Mouse (Mus musculus): ENCODE results near the gene Reln. TPM values are rescaled to one million over a fixed set of nuclear protein-coding genes. Genes with fewer than 3 reads are reported as not detected.

Reln gene
- polyA plus RNA-seq (2015; fragmentation: Nextera tagmentation; extraction: Ambion mirVana) = 5.1 and 6.0 TPM in 2 replicates

DNA sequence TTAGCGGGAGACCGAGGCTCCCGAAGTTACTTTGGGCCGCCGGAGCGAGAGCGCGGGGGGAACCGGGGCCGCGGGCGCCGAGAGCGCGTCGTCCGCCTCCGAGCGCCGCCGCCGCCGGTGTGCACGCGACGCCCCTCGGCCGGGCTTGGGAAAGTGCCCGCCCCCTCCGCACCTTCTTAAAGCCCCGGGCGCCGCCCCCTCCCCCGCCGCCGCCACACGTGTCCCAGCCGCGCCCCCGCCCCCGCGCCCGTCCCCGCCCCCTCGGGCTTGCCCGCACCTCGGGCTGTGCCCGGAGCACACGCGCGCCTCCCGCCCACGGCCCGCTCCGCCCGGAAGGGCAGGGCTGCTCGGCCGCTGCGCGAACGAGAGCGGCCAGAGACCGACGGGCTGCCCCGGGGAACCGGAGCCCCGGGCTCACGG lies at the start of gene Reln:
Gene Reln (minus strand): TSS at position 147 of the 420 bp plus-strand sequence.
- Histone ChIP-seq H3K4me3 (replicated peaks) (peak within 1 kb of the TSS; percentile 50), H3K9me3 (replicated peaks) (no peaks in the 10 kb centered on the region), H3K4me2 (replicated peaks) (peak within 1 kb of the TSS; percentile 95), H3K27me3 (peaks cover 88% of the 10 kb centered on the region), H3K27ac (replicated peaks) (no peak within 1 kb of the TSS), H3K36me3 (no peaks in the 10 kb centered on the region), H3K9ac (0 out of 2 replicates have a peak within 1 kb of the TSS, but pooled peaks have one; percentile 23), H3K4me1 (peaks cover 22% of the 10 kb centered on the region)
- WGBS = 0% methylated on average over 52 of the region's 68 CpGs
- peak; percentile 73 for ATAC-seq (ENCODE audit: insufficient number of reproducible peaks, low FRiP score, low TSS enrichment, low read depth)

DNA sequence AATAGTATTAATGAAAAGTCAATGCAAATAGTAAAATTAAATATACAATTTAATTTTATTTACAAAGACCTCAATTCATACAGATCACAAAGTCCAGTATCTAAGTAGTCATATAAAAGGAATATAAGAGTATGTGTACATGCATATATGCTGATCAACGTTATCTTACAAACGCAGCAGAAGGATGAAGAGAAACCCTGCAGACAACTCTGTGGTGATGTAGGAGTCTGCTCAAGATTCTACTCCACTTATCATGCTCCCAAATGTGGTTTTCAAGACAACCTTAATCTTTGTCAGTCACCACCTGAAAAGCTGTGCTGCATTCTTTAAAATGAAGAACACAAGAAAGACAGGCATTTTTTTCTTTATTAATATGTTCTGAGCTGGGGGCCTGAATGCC lies 44.0 kb upstream of the Reln start:
- Histone ChIP-seq H3K4me3 (replicated peaks) (no peak overlapping the region), H3K27me3 (no peaks in the 10 kb centered on the region), H3K9ac (no peak overlapping the region), H3K27ac (replicated peaks) (no peak overlapping the region), H3K4me2 (replicated peaks) (no peak overlapping the region), H3K4me1 (no peaks in the 10 kb centered on the region), H3K9me3 (replicated peaks) (no peaks in the 10 kb centered on the region), H3K36me3 (no peaks in the 10 kb centered on the region)
- no peak for ATAC-seq (ENCODE audit: insufficient number of reproducible peaks, low FRiP score, low TSS enrichment, low read depth)
- WGBS = 81% methylated on average over 2 of the region's 2 CpGs

DNA sequence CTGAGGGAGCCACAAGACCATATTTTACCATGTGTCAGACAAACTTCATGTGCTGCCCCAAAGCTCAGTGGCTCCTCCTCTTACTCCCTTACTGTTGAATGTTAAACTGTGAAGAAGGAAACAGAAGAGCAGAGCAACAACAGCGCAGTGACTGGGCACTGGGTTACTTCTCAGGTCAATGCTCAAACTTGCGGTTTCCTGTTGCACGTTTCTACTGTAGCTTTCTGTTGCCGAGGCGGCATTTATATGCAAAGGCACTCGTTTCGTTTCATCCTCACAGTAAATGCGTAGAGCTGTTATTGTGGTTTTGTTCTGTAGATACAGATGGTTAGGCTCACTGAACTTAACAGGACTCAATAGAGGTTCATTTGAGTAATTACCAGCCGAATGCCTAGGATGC lies 16.0 kb upstream of the Reln start:
- no peak overlapping the region for H3K9ac ChIP-seq

DNA sequence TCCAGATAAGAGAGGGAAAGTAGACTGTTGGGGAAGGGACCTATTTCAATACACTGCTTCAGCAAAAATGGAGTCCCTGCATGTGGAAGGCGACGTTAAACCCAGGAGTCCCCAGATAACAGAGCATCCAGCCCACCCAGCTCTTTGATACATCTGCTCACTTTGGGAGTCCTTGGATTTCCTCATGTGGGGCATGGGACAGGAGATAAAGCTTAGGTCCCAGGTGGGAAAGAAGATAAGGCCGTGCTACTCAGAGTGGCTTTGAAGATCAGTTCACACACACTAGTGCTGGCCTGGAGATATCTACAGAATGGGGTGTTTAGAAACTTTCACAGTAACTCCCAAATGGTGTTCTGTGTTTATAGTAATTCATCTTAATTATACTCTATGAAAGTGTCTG lies 3.9 kb upstream of the Reln start:
- H3K27ac ChIP-seq (replicated peaks) = no peak overlapping the region
- peaks cover 20% of the 10 kb centered on the region for H3K4me1 ChIP-seq
- no peaks in the 10 kb centered on the region for H3K36me3 ChIP-seq
- H3K9me3 ChIP-seq (replicated peaks) = no peaks in the 10 kb centered on the region
- 78% methylated on average over 3 of the region's 3 CpGs for WGBS
- H3K27me3 ChIP-seq = peaks cover 60% of the 10 kb centered on the region
- no peak overlapping the region for H3K9ac ChIP-seq
- no peak for ATAC-seq (ENCODE audit: insufficient number of reproducible peaks, low FRiP score, low TSS enrichment, low read depth)
- no peak overlapping the region for H3K4me3 ChIP-seq (replicated peaks)
- H3K4me2 ChIP-seq (replicated peaks) = no peak overlapping the region

More for the DNA sequence above, 16.0 kb upstream of the Reln start:
- Histone ChIP-seq H3K36me3 (no peaks in the 10 kb centered on the region), H3K27me3 (no peaks in the 10 kb centered on the region), H3K4me3 (replicated peaks) (no peak overlapping the region), H3K9me3 (replicated peaks) (no peaks in the 10 kb centered on the region), H3K4me2 (replicated peaks) (no peak overlapping the region), H3K4me1 (no peaks in the 10 kb centered on the region), H3K27ac (replicated peaks) (no peak overlapping the region)
- 66% methylated on average over 9 of the region's 9 CpGs for WGBS
- no peak for ATAC-seq (ENCODE audit: insufficient number of reproducible peaks, low FRiP score, low TSS enrichment, low read depth)

DNA sequence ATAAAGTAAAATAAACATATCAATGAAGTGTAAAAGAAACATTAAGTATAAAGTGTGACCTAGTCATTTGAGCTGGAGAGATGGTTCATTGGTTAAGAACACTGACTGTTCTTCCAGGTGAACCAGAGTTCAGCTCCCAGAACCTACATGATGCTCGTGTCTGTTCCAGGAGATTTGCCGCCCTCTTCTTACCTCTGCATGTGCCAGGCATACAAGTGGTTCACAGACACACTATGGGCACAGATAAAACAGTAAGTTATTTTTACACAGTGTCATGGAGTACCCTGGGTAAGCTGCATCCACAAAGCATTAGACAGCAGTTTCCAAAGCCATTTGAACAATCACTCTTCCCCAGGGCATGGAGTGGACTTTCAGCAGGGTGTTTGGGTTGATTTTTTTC lies 3.2 kb upstream of the Reln start:
- H3K27me3 ChIP-seq = peaks cover 65% of the 10 kb centered on the region
- peaks cover 22% of the 10 kb centered on the region for H3K4me1 ChIP-seq
- no peak overlapping the region for H3K4me3 ChIP-seq (replicated peaks)
- WGBS = 85% methylated on average over 2 of the region's 2 CpGs
- no peak overlapping the region for H3K4me2 ChIP-seq (replicated peaks)
- no peak overlapping the region for H3K9ac ChIP-seq
- H3K36me3 ChIP-seq = no peaks in the 10 kb centered on the region
- H3K27ac ChIP-seq (replicated peaks) = no peak overlapping the region
- no peak for ATAC-seq (ENCODE audit: insufficient number of reproducible peaks, low FRiP score, low TSS enrichment, low read depth)
- no peaks in the 10 kb centered on the region for H3K9me3 ChIP-seq (replicated peaks)

DNA sequence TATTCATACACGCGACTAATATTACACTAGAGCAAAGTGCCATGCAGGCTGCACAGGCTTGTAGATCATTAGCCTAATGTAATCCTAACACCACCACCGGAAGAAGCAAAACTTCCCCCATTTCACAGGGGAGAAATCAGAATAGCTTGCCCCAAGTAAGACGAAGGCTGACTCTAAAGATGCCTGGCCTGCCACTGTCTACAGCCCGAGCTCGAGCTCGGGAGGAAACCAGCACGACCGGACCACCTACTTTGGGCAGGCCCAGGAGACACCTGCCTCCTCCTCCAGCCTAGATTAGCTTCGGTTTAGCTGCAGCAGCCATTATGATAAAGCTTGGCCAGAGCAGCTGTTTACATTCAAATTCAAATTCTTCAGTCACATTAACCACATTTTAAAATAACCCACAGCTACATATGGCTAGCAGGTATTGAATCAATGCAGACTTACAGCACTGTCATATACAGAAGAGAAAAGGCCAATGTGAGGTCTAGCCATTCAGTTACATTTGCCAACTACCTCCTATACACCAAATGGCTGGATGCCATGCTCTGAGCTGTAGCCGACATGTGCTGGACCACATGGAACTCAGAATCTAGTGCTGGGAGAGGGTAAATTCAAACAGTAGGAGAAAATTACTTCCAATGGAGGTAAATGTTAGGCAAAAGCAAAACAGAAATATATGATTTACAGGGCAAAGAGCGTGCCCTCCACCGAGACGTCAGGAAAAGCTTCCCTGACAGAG lies 1.6 kb upstream of the Reln start:
- no peak overlapping the region for H3K4me2 ChIP-seq (replicated peaks)
- 23% methylated on average over 14 of the region's 14 CpGs for WGBS
- no peaks in the 10 kb centered on the region for H3K9me3 ChIP-seq (replicated peaks)
- no peak overlapping the region for H3K27ac ChIP-seq (replicated peaks)
- no peak overlapping the region for H3K9ac ChIP-seq
- peaks cover 22% of the 10 kb centered on the region for H3K4me1 ChIP-seq
- no peaks in the 10 kb centered on the region for H3K36me3 ChIP-seq
- ATAC-seq (ENCODE audit: insufficient number of reproducible peaks, low FRiP score, low TSS enrichment, low read depth) = no peak
- H3K27me3 ChIP-seq = peaks cover 79% of the 10 kb centered on the region
- no peak overlapping the region for H3K4me3 ChIP-seq (replicated peaks)

DNA sequence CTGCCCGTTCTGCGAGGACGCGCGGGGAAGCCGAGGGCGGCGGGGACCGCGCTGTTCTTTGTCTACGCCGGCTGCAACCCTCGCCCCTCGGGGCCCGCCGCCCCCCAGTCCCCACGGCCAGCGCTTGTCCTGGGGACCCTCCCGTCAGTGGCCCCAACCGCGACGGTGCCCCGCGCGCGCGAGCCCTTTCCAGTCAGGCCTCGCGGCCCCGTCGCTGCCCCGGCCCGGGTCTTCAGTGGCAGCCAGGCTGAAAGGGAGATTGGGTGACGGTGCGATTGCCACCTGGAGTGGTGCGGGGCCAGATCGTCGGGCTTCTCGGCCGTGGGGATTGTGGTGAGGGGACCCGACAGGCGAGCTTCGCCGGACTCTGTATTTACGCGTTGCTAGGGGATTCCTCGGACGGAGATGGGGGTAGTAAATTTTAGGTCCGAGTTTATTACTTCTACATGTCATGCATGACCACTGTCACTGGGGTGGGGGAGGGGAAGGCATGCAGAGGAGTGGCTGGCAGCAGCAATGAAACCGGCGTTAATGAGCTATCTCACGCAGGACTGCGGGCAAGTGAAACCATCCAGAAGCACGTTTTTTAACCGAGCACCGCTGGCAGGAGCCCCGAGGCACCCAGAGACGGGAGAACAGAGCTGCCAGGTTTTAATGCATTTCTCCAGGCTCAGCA lies 612 bp upstream of the Reln start:
- Histone ChIP-seq H3K9me3 (replicated peaks) (no peaks in the 10 kb centered on the region), H3K27ac (replicated peaks) (no peak overlapping the region), H3K36me3 (no peaks in the 10 kb centered on the region), H3K27me3 (peaks cover 89% of the 10 kb centered on the region), H3K4me2 (replicated peaks) (peak overlapping the region; percentile 95), H3K9ac (no peak overlapping the region), H3K4me1 (peaks cover 22% of the 10 kb centered on the region), H3K4me3 (replicated peaks) (peak overlapping the region; percentile 50)
- ATAC-seq (ENCODE audit: insufficient number of reproducible peaks, low FRiP score, low TSS enrichment, low read depth) = peak; percentile 29; the same call in 1 of the 2 replicates
- WGBS = under 1% methylated on average over 57 of the region's 58 CpGs

DNA sequence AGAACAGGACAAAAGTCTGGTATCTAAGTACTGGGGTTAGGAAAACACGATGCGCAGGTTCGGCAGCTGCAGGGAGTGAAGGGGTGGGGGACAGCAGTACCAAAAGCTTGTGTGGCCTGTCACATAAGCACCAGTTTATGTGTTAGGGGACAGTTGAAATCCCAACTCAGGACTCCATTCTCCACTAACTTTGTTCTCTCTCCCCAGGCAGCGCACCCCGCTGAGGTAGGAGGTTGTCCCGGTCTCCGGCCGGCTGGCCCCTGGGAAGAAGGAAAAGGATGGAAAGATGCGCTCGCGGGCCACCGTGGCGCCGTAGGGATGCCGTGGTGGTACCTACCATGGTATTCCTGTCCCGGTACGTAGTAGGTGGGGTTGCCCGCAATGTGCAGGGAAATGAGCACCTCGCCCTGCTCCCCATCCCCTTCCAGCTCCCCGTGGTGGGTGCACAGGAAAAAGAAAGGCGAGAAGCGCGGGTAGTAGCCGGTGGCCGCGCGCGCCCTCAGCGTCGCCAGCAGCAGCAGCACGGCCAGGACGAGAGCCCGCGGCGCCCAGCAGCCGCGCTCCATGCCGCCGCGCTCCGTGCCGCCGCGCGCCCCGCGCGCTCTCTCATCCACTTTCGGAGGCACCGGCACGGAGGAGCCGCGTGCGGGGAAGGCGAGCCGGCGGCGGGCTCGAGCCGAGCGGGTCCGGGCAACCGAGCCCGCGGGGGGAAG lies 503 bp downstream of the Reln start:
- no peaks in the 10 kb centered on the region for H3K36me3 ChIP-seq
- 0 out of 2 replicates have a peak overlapping the region, but pooled peaks have one; percentile 23 for H3K9ac ChIP-seq
- no peaks in the 10 kb centered on the region for H3K9me3 ChIP-seq (replicated peaks)
- H3K4me3 ChIP-seq (replicated peaks) = peak overlapping the region; percentile 50
- H3K27ac ChIP-seq (replicated peaks) = no peak overlapping the region
- peaks cover 84% of the 10 kb centered on the region for H3K27me3 ChIP-seq
- H3K4me2 ChIP-seq (replicated peaks) = peak overlapping the region; percentile 95
- under 1% methylated on average over 65 of the region's 65 CpGs for WGBS
- peaks cover 22% of the 10 kb centered on the region for H3K4me1 ChIP-seq
- ATAC-seq (ENCODE audit: insufficient number of reproducible peaks, low FRiP score, low TSS enrichment, low read depth) = peak; percentile 71

DNA sequence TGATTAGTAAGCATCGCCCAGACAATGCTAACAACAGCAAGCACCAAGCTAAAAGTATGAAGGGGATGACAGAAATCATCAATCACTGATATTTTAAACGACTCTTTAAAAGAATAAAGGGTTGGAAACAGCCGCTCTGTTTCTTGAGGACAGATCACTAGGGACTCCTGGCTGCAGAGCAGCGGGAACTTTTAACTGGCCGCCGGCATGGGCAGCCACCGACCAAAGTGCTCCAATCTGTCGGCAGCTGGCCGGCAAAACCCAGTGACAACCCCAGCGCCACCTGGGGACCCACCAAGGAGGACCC lies 1.0 kb downstream of the Reln start:
- peak overlapping the region; percentile 50 for H3K4me3 ChIP-seq (replicated peaks)
- no peak for ATAC-seq (ENCODE audit: insufficient number of reproducible peaks, low FRiP score, low TSS enrichment, low read depth)
- no peaks in the 10 kb centered on the region for H3K36me3 ChIP-seq
- H3K27me3 ChIP-seq = peaks cover 80% of the 10 kb centered on the region
- WGBS = 3% methylated on average over 10 of the region's 10 CpGs
- H3K4me1 ChIP-seq = peaks cover 22% of the 10 kb centered on the region
- no peak overlapping the region for H3K27ac ChIP-seq (replicated peaks)
- no peaks in the 10 kb centered on the region for H3K9me3 ChIP-seq (replicated peaks)
- H3K9ac ChIP-seq = no peak overlapping the region
- H3K4me2 ChIP-seq (replicated peaks) = peak overlapping the region; percentile 95

DNA sequence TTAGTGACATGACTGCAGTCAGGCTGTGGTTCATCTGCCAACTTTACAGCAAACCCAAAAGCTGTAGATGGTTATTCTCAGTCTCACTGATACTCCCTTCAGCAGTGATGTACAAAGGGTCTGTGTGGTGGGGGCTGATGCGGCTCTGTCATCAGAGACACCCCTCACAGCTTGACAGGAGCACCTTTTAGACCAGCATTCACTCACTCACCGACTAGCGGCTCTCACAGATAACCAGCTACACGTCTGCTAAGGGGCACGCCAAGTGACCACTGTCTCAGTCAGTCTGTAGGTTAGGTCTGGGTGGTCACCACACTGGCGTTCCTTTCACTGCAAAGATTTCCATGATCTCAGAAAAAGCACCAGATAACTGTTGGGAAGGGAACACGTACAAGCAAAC lies 2.0 kb downstream of the Reln start:
- H3K4me1 ChIP-seq = peaks cover 22% of the 10 kb centered on the region
- WGBS = 69% methylated on average over 7 of the region's 7 CpGs
- no peaks in the 10 kb centered on the region for H3K9me3 ChIP-seq (replicated peaks)
- no peak overlapping the region for H3K9ac ChIP-seq
- no peak overlapping the region for H3K4me3 ChIP-seq (replicated peaks)
- no peaks in the 10 kb centered on the region for H3K36me3 ChIP-seq
- no peak overlapping the region for H3K4me2 ChIP-seq (replicated peaks)
- no peak for ATAC-seq (ENCODE audit: insufficient number of reproducible peaks, low FRiP score, low TSS enrichment, low read depth)
- peaks cover 72% of the 10 kb centered on the region for H3K27me3 ChIP-seq
- H3K27ac ChIP-seq (replicated peaks) = no peak overlapping the region

DNA sequence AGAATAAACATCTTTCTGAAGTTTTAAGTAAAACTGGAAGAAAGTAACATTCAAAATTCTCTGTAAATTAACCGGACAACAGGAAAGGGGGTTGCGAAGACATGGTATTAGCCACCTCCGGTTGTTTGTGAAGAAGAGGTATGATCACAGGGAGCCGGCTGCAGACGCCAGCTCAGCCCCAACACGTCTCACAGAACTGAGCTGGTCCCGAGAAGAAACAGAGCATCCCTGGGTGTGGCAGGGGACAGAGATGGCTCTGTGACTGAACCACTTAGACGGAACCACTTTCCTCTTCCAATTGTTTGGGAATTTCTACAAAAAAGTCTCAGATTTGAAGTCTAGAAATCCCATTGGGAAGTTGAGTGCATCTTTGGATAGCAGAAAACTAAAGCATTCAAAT lies 3.5 kb downstream of the Reln start:
- Histone ChIP-seq H3K27me3 (peaks cover 57% of the 10 kb centered on the region), H3K36me3 (no peaks in the 10 kb centered on the region), H3K27ac (replicated peaks) (no peak overlapping the region), H3K4me3 (replicated peaks) (no peak overlapping the region), H3K4me2 (replicated peaks) (no peak overlapping the region), H3K4me1 (peaks cover 22% of the 10 kb centered on the region), H3K9me3 (replicated peaks) (no peaks in the 10 kb centered on the region), H3K9ac (no peak overlapping the region)
- 88% methylated on average over 8 of the region's 8 CpGs for WGBS
- no peak for ATAC-seq (ENCODE audit: insufficient number of reproducible peaks, low FRiP score, low TSS enrichment, low read depth)

All from embryonic facial prominence, embryonic 15.5 days (tissue).